Mouse (Mus musculus): ENCODE measurements at regions not wholly inside any gene's neighbourhood (a gene's known extent, or its start where the extent isn't known, plus 50 kb on each side); places are given as distances from the start of the nearest gene placed in this dataset.

DNA sequence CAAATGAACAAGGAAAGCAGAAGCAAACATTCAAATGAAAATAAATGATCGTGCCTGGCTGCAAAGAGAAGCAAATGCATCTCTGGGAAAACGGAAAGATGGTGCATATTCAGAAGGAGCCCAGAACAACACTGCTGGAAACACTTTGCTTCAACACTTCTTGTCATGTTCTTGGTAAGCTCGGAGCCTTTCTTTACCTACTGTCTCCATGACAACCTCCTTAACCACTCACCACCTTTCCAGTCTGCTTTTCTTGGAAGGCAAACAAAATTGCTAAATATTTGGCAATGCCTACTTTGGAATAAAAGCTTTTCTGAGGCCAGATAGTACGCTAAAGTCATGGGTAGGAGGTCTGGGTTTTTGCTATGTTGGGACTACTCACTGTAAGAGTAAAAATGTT, 548.1 kb downstream of the Ipo11 start:
- TF ChIP-seq EP300 (IDR thresholded peaks at IDR 0.05; ENCODE audit: insufficient read depth, low read depth, low read length) (no peak), CTCF (IDR thresholded peaks at IDR 0.05) (no peak)

All from heart, adult 2 months (tissue).